Mouse (Mus musculus) mammary gland, adult 2 months (tissue): ENCODE results near the gene 1700066M21Rik. TPM values are rescaled to one million over a fixed set of nuclear protein-coding genes. Genes with fewer than 3 reads are reported as not detected.

Experiments used
- polyA plus RNA-seq: library from polyadenylated mRNA; depleted of rRNA; stranded (reverse); fragments of >200 nt; gene quantifications from 2 replicates; pipeline ENCODE4 v1.2.3, GENCODE M21; 2012; ENCODE audit warnings: low replicate concordance; rRNA removed

1700066M21Rik gene
- 2.9 and 37.6 TPM in 2 replicates for polyA plus RNA-seq

GRCm38 (mm10) chr1:57377376-57378341 is at the start of gene 1700066M21Rik:
1700066M21Rik (plus strand) TSS chr1:57377620.

GRCm38 (mm10) chr1:57406187-57407151 is 29.0 kb downstream of the 1700066M21Rik start, which contains the start of the genes Maip1 and Tyw5:
Maip1 (plus strand) TSS chr1:57406328.
Tyw5 (minus strand) TSS chr1:57407101.

Other genes with a start within 250 kb of the 1700066M21Rik start
- gene Maip1, start 28.7 kb downstream of the 1700066M21Rik start, polyA plus RNA-seq, result 6.4 and 9.0 TPM in 2 replicates
- gene Tyw5, start 29.5 kb downstream of the 1700066M21Rik start, polyA plus RNA-seq, result 2.8 and 10.1 TPM in 2 replicates